15 mouse cellular contexts compared by ENCODE assay signal in genomic region chr15:77763702-77764101, GRCm38 (mm10). TPM values are rescaled to one million over a fixed set of nuclear protein-coding genes. Genes with fewer than 3 reads are reported as not detected.
DNase-seq lines count a peak whose midpoint lies in the region; ATAC-seq and TF ChIP-seq lines count a peak whose summit lies in the region.
"Had no signal": no experiment of that assay in that cellular context is flagged by ENCODE, and none has a peak within 500 bp of the region (broad histone marks: within the 10 kb centered on the region; RNA-seq: fewer than 3 reads in every experiment).

No protein-coding gene starts in this region.

- 71% methylated on average over 11 of the region's 11 CpGs for WGBS in kidney, adult 2 months
- 81% methylated on average over 11 of the region's 11 CpGs for WGBS in kidney, embryonic 16.5 days
- WGBS in small intestine, adult 2 months, result 67% methylated on average over 11 of the region's 11 CpGs
- 93% methylated on average over 11 of the region's 11 CpGs for WGBS in midbrain, embryonic 15.5 days

- TF ChIP-seq CTCF in kidney, adult 2 months (conservative IDR thresholded peaks at IDR 0.05; ENCODE audit: insufficient read depth, insufficient read length, low read depth, low read length), result no peak
- TF ChIP-seq CTCF in small intestine, adult 2 months (IDR thresholded peaks at IDR 0.05; ENCODE audit: extremely low read depth, insufficient read length, insufficient replicate concordance, low read depth, low read length), result no peak

- TF ChIP-seq POLR2A in kidney, adult 2 months (IDR thresholded peaks at IDR 0.05; ENCODE audit: low read depth, low read length), result no peak
- no peak for TF ChIP-seq POLR2A in small intestine, adult 2 months (IDR thresholded peaks at IDR 0.05; ENCODE audit: low read depth, low read length)

- no peak overlapping the region for H3K4me3 ChIP-seq in kidney, adult 2 months (ENCODE audit: insufficient read depth, low read depth, low read length)
- H3K4me3 ChIP-seq in kidney, embryonic 16.5 days (ENCODE audit: low read length), result no peak overlapping the region
- H3K4me3 ChIP-seq in small intestine, adult 2 months (ENCODE audit: low read depth, low read length), result no peak overlapping the region
- H3K4me3 ChIP-seq in midbrain, embryonic 15.5 days, result no peak overlapping the region
- H3K4me3 ChIP-seq: forebrain, embryonic 15.5 days; midbrain, embryonic 10.5 days had no signal

- no peak overlapping the region for H3K4me2 ChIP-seq in kidney, embryonic 16.5 days (replicated peaks; ENCODE audit: low read depth, low read length)
- no peak overlapping the region for H3K4me2 ChIP-seq in midbrain, embryonic 15.5 days
- H3K4me2 ChIP-seq: forebrain, embryonic 15.5 days had no signal

- no peaks in the 10 kb centered on the region for H3K9me3 ChIP-seq in kidney, embryonic 16.5 days (ENCODE audit: low read length)
- H3K9me3 ChIP-seq in midbrain, embryonic 15.5 days, result no peaks in the 10 kb centered on the region
- H3K9me3 ChIP-seq: forebrain, embryonic 15.5 days; midbrain, embryonic 10.5 days had no signal

- H3K9ac ChIP-seq in kidney, embryonic 16.5 days (replicated peaks; ENCODE audit: low read length), result no peak overlapping the region
- H3K9ac ChIP-seq in midbrain, embryonic 15.5 days, result no peak overlapping the region
- H3K9ac ChIP-seq: forebrain, embryonic 15.5 days had no signal

- no peaks in the 10 kb centered on the region for H3K4me1 ChIP-seq in kidney, adult 2 months (ENCODE audit: control insufficient read depth, insufficient read depth, low read length)
- no peaks in the 10 kb centered on the region for H3K4me1 ChIP-seq in kidney, embryonic 16.5 days (ENCODE audit: insufficient read depth, low read length)
- H3K4me1 ChIP-seq in small intestine, adult 2 months (ENCODE audit: control insufficient read depth, insufficient read depth, insufficient read length, low read length), result no peaks in the 10 kb centered on the region
- H3K4me1 ChIP-seq in midbrain, embryonic 15.5 days, result no peaks in the 10 kb centered on the region
- H3K4me1 ChIP-seq: forebrain, embryonic 15.5 days; midbrain, embryonic 10.5 days had no signal

- no peak for ATAC-seq in kidney, embryonic 16.5 days (ENCODE audit: low FRiP score, low TSS enrichment)
- no peak for ATAC-seq in midbrain, embryonic 15.5 days (replicated peaks)
- ATAC-seq: forebrain, embryonic 15.5 days had no signal

- H3K27me3 ChIP-seq in kidney, adult 2 months (replicated peaks; ENCODE audit: control insufficient read depth, insufficient read depth, low read length), result no peaks in the 10 kb centered on the region
- H3K27me3 ChIP-seq in kidney, embryonic 16.5 days (ENCODE audit: insufficient read depth, low read length), result no peaks in the 10 kb centered on the region
- H3K27me3 ChIP-seq in small intestine, adult 2 months (ENCODE audit: control insufficient read depth, insufficient read depth, low read length), result no peaks in the 10 kb centered on the region
- no peaks in the 10 kb centered on the region for H3K27me3 ChIP-seq in midbrain, embryonic 15.5 days (replicated peaks)
- H3K27me3 ChIP-seq: forebrain, embryonic 15.5 days had no signal

- H3K36me3 ChIP-seq in kidney, adult 2 months (ENCODE audit: control insufficient read depth, insufficient read depth, low read length), result peaks cover 20% of the 10 kb centered on the region
- H3K36me3 ChIP-seq in kidney, embryonic 16.5 days (ENCODE audit: insufficient read depth, low read length), result peaks cover 90% of the 10 kb centered on the region
- peaks cover 90% of the 10 kb centered on the region for H3K36me3 ChIP-seq in small intestine, adult 2 months (ENCODE audit: control insufficient read depth, insufficient read depth, low read length)
- peaks cover 23% of the 10 kb centered on the region for H3K36me3 ChIP-seq in midbrain, embryonic 15.5 days (replicated peaks)

- DNase-seq in adrenal gland, adult (ENCODE audit: inconsistent age in 2 of 2, low spot score in 1 of 2), result peak; percentile 81 to 88
- DNase-seq in adrenal gland, postnatal 4 days (ENCODE audit: low spot score in 2 of 2), result no peak
- no peak for DNase-seq in kidney, adult 2 months
- peak; percentile 62 for DNase-seq in adrenal gland, postnatal 10 days
- DNase-seq in cerebellum, adult 11-12 months, result no peak
- DNase-seq: cerebellum, adult 11 months; layer of hippocampus, adult 9-11 months had no signal

- peak overlapping the region; percentile 45; the same call in 1 of the 2 replicates for H3K27ac ChIP-seq in kidney, adult 2 months (ENCODE audit: insufficient read depth, low read depth, low read length)
- H3K27ac ChIP-seq in kidney, embryonic 16.5 days (ENCODE audit: low read length), result no peak overlapping the region
- H3K27ac ChIP-seq in small intestine, adult 2 months (ENCODE audit: insufficient read depth, low read depth, low read length), result peak overlapping the region; percentile 31; the same call in 1 of the 2 replicates
- no peak overlapping the region for H3K27ac ChIP-seq in midbrain, embryonic 15.5 days
- H3K27ac ChIP-seq: forebrain, embryonic 15.5 days; kidney, postnatal 0 days; midbrain, embryonic 10.5 days had no signal

RNA-seq across cellular contexts. Expression of gene Apol8, which starts 6.9 kb away (rescaled TPM):
- total RNA-seq in adrenal gland, postnatal 4 days (2021), result 1 to 10 TPM; 1.7 to 4.8 TPM
- 0.03 and 0.06 TPM in 2 replicates for polyA plus RNA-seq in kidney, adult 2 months (2012; rRNA removed)
- 0.19 and 0.21 TPM in 2 replicates for polyA plus RNA-seq in kidney, embryonic 16.5 days (2015; fragmentation: Nextera tagmentation; extraction: Ambion mirVana)
- under 1 TPM; 0.39 to 0.88 TPM for total RNA-seq in adrenal gland, postnatal 10 days (2021)
- polyA plus RNA-seq in small intestine, adult 2 months (2012; rRNA removed), result 0.10 and 0.11 TPM in 2 replicates
- polyA plus RNA-seq in midbrain, embryonic 15.5 days (2015; fragmentation: Nextera tagmentation; extraction: Ambion mirVana), result 0.18 and 0.23 TPM in 2 replicates
- total RNA-seq: adrenal gland, adult 18-20 months had no signal
- polyA plus RNA-seq: forebrain, embryonic 15.5 days; kidney, postnatal 0 days had no signal

RNA-seq across cellular contexts. Expression of gene Apol9b, which starts 34.9 kb away (rescaled TPM):
- total RNA-seq in adrenal gland, postnatal 4 days (2021), result under 1 TPM; 0.20 to 0.25 TPM
- polyA plus RNA-seq in kidney, adult 2 months (2012; rRNA removed), result 2.1 and 2.8 TPM in 2 replicates
- 0.20 TPM in 1 of 2 replicates, not detected in the other for polyA plus RNA-seq in kidney, embryonic 16.5 days (2015; fragmentation: Nextera tagmentation; extraction: Ambion mirVana)
- under 1 TPM; 0.30 to 0.42 TPM for total RNA-seq in adrenal gland, postnatal 10 days (2021)
- 5.7 and 102 TPM in 2 replicates for polyA plus RNA-seq in small intestine, adult 2 months (2012; rRNA removed)
- not detected in 2 replicates for polyA plus RNA-seq in midbrain, embryonic 15.5 days (2015; fragmentation: Nextera tagmentation; extraction: Ambion mirVana)
- total RNA-seq: gastrocnemius, adult 18-20 months had no signal
- polyA plus RNA-seq: forebrain, embryonic 15.5 days; midbrain, embryonic 10.5 days had no signal

Comparison
In these comparisons a context has a peak if more than half of its experiments do, and no peak if none do; other contexts are left out.
1. DNase-seq: peak in adrenal gland, adult (2 of 2) and adrenal gland, postnatal 10 days (single experiment); none in adrenal gland, postnatal 4 days (0 of 2), kidney, adult 2 months (single experiment) and cerebellum, adult 11-12 months (single experiment).
2. H3K27ac ChIP-seq: peak in kidney, adult 2 months (single experiment) and small intestine, adult 2 months (single experiment); none in kidney, embryonic 16.5 days (single experiment) and midbrain, embryonic 15.5 days (single experiment).